Mouse (Mus musculus) liver, embryonic 14.5 days (tissue): ENCODE data around the gene Mapkapk2.
A peak's percentile ranks its signal among the peaks of the same experiment; 100 is the strongest.

Source experiments
- CTCF ChIP-seq: IDR thresholded peaks from 2 replicates; pipeline ENCODE4 v1.5.1; 2016; ENCODE audit warnings: antibody characterized with exemption, low read depth, control low read depth
- EP300 ChIP-seq: IDR thresholded peaks from 2 replicates; pipeline ENCODE4 v1.6.1; 2016; ENCODE audit warnings: antibody characterized with exemption, low read depth

DNA sequence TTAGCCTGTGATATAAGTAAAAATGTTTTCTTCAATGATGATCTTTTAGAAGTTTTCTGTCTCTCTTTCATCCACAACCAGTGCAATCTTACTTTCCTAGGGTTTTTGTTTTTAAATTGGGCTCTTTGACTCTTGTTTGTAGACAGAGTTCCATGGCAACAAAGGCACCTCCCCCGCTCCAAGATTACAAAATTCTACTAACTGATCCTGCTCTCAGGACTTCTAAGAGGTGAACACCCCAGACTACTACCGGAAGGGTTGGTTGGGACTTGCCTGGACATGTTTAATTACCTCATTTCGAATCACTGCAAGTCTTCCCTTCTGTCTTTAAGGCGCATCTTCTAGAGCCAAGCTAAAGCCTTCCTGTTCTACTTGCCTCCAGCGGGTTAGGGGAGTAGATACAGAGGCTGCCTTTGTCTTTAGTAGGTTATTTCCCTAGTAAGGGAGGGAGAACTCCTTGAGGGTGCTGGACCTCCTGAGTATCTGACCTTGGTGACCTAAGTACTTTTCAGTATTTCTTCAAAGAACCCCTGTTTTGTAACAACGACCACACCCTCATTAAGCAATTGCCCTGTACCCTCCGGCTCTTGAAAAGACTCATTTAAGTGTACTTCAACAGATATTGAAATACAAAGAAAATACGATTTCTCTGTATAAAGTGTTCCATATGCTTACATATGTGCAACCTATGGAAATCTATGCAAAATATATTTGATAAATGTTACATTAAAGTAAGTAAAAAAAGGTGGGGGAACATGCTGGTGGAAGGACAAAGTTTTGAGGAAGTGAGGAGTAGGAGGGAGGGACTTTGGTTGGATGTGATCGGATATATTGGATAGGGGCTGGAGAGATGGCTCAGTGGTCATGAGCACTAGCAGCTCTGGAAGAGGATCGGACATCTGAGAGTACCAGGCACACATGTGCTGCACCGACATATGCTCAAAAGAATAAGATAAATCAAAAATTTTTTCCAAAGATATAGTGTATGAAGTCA is 41.8 kb upstream of the Mapkapk2 start:
- TF ChIP-seq CTCF (no peak), EP300 (0 out of 2 replicates have a peak, but pooled peaks have one; percentile 11)
